Mouse (Mus musculus) cerebellum, adult (tissue): Measurements from ENCODE around the gene Lgr5.

Experiments
- ATAC-seq: cut with Nextera tagmentation; 2 replicates; pipeline ENCODE4 v1.9.2; 2017; ENCODE audit warnings: mild to moderate bottlenecking, moderate library complexity, mixed read lengths; ENCODE audit not compliant: insufficient number of reproducible peaks, low FRiP score, low TSS enrichment

Gene Lgr5

DNA sequence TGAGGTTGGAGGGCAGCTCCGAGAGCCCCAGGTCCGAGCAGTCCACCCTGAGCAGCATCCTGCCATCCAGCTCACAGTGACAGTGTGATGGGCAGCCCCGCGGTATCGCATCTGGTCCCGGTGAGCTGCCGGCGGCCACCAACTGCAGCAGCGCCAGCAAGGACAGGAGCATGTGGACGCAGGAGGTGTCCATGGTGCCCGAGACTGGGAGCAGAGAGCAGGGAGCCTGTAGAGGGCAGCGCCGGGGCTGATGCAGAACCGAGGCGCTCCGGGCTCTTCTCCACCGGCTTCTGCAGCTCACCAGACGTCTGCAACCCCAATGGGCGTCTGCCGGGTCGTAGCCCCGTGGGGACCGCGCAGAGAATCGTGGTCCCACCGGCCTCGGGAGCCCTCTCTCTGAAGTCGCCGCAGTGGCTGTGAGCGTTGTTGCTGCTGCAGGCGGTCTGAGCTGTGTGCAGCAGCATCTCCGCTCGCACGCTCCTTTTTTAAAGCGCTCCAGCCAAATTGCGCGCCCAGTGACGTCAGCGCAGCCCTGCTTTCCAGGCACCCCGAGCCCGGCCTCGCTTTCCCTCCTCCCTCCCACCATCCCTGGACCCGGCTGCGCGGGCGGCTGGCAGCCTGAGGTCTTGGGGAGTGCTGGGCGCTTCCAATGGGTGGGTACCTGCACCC, at the start of gene Lgr5:
Gene Lgr5, minus strand, starts transcription at position 480 of the 669 bp plus-strand sequence.
- peak; percentile 91 for ATAC-seq

DNA sequence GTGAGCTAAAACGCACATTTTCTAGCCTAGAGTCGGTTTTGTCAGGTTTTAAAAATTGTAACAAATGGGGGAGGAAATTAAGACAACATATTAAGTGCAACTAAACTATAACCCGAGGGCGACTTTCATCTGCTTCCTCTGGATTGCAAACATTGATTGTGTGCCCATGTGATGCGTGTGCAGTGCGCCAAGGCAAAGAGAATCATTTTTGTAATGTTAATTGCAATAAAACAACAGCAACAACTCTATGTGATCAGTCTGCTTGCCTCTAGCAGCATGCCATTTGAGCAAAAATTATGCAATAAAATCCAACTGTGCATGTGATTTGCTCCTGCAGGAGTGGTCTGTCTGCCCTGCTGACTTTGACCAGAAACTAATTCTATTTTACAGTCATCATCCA, 39.1 kb upstream of the Lgr5 start:
- ATAC-seq: no peak

DNA sequence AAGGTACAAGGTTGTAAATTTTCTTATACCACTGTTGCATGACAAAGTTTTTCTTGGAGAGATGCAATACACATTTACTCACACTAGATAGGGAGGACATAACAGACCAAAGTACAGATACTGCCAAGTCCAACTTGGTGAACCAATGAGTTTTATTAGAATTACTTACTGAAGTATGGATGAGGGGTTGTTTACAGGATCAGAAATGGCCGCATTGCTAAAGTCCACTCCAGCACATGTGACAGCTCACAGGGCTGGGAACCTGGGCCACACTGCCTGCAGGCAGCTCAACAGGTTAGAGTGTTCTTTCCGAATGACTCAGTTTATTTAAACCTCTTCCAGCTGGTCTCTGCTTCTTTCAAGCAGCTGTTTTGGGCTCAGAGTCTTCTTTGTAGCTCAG, 37.4 kb upstream of the Lgr5 start:
- no peak for ATAC-seq

DNA sequence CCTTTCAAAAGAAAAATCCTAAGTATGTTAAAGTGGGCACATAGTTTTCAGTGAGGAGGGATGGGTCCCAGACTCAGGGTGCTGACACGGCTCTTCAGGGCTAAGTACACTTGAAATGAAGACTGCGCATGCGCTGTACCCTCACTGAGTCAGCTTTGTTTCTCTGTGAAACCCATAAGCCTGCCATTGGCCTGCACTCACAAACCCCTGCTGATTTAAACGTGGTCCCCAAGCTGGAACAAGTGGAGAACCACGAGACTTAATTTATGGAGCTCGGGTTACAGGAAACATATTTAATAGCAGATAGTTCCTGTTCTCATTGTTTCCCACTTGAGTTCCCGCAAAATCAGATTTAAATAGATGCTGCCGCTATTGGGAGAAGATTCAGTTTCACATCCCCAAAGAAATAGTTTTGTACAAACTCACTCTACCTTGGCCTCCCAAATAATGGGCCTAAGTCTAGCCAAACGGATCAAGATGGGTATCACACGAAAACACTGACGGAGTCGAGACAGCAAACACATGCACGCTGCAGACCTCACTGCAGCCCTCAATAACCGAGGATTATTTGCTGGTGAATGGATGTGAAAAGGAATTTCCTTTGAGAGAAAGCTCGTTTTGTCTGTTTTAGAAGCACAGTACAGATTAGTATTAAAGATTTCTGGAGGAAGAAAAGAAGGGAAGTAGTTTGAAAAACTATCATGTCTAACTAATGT, 36.5 kb upstream of the Lgr5 start:
- ATAC-seq: no peak

DNA sequence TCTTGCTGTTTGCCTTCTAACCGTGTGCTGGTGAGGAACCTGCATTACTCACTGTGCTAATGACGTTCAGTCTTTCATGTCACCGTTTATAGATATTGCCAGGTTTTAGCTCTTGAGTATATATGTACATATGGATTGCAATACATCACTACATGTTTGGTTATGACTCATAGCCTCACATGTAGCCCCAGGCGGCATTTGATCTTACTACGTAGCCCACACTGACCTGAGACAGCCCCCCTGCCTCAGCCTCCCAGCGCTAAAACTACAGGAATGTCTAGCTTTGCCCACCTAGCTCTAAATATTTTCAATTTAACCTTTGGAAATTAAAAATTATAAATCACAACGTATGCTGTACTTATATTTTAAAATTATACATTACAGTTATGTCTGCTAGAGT, 35.9 kb upstream of the Lgr5 start:
- ATAC-seq: no peak

DNA sequence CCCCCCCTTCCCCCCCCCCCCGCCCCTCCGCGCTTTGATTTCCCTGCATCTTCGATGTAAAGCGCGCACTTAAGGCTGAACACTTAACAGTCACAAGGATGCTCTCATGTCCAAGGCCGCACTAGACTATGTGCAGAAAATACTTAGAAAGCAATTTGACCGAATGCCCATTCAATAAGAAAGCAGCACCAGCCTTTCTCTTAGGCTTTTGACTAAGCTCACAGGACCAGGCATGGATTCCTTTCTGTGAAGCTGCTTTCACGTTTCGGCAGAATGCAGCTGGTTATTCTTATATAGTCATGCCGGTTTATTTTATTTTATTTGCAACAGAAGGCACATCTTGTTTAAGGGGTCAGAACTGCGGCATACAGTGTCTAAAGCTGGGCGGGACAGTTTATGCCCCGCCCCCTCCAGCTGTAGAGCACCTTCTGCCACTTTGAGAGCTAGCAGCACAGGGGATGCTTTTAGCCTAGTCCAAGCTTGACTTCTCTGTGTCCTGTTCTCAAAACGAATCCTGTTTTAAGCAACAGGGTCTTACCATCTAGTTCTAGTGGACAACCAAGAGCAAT, 30.8 kb upstream of the Lgr5 start:
- peak; percentile 61 for ATAC-seq

DNA sequence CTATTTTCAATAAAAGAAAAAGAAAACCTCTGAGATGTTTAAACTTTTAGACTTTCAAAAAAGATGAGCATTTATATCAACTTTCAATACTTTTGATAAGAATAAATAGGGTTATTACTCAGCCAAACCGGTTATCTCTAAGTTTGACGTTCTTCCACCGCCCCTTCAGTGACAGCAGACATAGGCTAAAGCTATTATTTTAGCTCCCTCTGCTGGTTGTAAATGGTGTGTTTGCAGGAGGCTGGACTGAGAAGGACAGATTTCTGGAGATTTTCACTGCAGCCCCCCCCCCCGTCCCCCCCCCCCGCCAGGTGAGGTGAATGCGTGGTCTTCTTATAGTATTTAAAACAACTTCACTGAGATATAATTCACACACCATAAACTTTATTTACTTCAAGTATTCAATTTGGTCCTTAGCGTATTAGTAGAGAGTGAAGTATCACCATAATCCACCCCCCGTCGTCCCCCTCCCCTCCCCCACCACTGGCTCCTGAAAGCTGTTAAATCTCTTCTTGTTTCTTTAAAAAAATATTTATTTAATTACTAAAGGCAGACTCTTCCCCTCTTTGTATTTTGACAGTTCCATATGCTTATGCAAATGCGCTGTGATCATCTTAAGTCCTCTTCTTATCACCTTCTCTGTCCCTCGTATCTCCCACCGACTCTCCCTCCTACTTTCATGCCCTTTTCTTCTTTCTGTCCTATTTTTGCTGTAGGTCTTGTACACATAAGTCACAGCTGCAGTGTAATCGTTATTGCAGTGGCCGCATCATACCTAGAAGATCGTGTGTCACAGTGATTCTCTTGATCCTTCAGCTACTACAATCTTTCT, 30.1 kb upstream of the Lgr5 start:
- peak; percentile 82 for ATAC-seq

DNA sequence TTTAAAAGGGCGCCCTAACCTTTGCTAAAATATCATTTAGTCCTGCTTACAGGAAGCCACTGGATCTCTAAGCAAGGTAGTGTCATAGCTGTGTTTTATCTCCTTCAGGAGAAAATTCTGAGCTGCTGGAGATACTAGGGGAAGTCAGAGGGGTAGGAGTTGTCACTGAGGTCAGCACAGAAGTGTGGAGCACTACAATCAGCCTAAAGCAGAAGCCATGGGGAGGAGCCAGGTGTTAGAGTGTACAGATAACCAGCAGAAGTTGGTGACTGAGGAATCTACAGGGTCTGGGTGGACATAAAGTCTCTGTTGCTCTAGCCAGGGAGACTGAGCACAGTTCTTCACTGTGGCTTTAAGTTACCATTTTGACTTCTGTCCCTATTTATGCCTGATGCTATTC, 8.2 kb upstream of the Lgr5 start:
- no peak for ATAC-seq

DNA sequence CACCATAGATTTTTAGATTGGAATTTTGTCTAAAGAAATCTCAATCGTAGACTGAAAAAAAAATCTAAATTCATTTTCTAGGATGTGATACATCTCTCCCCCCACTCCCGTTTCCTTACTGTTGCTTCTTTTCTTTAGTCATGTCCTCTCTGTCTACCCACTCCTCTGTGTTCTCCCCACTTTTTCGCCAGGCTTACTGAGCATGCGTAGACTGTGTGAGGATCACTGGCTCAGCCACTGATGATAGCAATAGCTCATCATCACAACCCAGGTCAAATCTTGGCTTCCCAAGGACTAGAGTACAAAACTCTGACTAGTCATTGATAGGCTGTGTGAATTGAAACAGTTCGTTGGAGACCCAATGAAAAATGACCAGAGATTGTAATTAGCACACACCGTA, 6.1 kb upstream of the Lgr5 start:
- no peak for ATAC-seq

DNA sequence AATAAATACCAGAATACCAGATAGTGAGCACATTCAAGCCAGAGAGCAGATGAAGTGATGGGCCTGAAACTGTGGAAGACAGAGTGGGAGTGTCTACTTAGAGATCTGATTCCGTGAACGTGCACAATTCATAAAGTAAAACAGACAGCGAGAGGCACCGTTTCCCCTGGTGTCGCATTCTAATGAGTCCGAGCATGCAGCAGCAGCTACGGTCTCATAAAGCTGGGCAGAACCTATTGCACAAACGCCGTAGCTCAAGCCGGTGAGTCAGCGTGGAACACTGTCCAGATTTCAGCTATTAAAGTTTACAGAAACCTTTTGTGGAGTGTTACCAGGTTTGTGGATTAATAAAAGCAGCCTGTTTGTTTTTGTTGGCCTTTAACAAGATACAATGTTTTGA, 5.6 kb upstream of the Lgr5 start:
- no peak for ATAC-seq

DNA sequence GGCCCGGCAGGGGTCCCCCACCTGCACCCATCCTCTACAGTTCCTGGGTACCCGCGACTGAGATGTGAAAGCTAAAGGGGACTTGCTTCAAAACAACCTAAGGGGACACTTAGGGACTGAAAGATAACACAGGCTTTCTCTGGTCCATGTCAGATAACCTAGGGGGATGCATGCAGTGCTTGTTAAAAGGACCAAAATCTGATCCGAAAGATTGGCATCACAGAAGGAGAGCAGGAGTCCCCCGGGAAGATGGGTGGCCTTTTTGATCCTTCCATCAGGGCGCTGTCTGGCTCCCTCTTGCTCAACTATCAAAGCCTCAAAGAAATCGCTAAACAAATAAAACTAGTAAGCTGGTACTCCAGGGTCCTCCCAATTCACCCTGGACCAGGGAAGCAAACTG, 399 bp upstream of the Lgr5 start:
- no peak for ATAC-seq

DNA sequence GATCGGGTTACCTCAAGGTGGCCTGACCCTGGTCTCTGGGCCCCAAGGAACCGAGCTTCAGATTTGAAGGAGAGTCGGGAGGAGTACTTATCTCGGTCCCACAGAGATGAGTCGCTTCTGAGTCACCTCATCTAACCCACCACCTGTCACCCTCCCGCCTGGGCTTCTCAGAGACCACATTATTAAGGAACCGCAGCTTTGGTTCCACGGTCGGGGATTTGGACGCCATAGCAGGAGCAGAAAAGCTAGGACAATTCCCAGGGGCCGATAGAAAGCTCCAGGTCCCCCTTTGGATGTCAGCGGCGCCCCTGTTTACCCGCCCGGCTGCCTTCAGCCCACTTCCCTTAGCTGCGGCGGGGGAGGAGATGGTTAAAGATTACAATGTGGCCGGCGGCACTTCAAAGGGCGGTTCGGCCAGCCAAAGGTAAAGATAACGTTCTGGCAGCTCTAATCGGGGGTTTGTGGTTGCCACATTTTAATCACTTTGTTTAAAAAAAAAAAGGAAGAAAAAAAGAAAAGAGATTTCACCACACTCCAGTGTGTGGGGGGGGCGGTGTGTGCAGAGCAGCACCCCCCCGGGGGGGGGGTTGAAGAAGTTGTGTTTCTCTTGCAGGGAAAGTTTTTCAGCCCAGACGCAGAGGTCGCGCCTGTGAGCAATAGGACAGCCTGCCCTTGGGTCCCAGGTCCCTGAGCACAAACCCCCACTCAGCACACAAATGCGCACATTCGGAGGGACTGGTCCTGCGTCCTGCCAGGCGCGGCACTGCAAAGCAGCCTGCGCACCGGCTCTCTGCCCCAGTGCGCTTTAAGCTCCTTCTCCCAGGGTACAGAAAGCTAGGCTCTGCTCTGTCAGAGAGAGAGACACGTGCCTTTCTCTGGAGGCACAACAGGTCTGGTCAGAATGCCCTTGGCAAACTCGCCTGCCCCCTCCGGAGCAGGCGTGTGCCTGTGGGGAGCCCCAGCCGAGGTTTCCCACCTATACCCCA, 1.0 kb downstream of the Lgr5 start:
- ATAC-seq: peak; percentile 67

DNA sequence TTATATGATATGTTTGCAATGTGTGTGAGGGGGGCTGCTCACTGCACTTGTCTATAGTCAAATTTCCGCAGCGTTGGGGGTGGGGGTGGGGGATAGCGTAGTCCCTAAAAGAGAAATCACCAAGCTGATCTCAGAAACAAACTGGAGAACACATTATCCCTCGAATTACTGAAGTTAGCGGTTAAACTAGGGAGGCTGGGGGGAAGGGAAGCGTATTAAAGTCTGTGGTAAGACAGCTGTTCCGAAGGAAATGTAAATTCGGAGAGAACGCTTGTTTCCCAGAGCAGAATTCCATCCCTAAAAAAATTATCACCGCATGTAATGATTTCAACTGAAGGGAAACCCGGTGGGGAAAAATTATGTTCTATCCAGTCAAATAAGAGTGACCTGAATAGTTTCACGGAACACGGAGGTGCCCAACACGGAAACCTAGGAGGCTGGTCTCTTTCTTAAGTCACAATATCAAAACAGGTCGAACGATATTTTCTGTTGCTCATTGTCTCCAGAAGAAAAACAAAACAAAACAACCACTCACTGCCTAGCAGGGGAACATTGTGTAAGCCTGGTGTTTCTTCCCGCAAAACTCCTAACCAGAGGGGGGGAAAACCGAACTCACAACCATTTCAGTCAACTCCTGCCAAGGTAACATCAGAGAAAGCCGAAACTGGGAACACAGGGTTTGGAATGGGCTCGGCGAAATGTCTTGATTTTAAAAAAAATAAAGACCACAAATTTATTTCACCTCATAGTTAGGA, 1.9 kb downstream of the Lgr5 start:
- ATAC-seq: no peak

DNA sequence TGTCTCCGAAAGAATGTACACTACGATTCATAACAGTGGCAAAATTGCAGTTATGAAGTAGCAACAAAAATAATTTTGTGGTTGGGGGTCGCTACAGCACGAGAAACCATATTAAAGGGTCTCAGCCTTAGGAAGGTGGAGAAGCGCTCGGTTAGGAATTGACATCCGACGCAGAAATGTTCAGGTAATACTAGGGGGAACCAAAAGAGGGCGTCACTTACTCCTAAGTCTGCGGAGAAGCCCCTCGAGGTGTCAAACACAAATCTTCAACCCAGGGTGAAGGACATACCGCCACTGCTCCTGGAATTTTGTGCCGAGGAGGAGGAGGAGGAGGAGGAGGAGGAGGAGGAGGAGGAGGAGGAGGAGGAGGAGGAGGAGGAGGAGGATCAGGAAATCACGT, 2.9 kb downstream of the Lgr5 start:
- no peak for ATAC-seq

DNA sequence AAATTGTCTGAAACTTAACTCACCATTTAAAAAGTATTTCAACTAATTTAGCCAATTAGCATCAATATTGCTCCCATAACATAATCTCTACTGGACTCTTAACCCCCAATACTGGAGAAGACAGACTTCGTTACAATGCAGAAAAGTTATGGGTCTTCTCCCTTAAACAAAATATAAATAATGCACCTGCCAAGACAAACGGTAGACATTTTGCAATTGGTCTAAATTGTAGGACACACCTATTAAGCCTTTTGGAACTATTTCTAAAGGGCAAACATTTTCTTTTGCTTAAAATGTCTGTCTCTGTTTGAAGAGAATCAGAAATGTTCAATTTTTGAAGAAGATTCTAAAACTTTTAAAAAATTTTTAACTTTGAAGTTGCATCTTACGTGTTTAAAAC, 4.5 kb downstream of the Lgr5 start:
- ATAC-seq: no peak

DNA sequence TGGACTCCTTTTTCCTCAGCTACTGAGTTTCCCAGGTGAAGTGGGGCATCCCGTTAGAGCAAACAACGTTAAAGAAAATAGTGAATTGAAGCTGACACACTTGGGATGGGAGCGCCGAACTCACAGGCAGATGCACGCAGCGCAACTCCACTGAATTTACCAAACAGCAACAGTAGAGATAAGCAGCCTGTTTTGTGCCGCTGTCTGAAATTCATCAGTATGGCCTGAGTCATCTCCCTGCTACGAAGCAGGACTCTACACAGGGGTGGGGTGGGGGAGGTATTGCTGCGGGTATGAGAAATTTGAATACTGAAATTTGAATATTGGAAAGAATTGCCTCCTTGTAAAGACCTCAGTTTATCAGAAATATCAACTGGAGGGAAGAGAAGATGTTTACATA, 5.6 kb downstream of the Lgr5 start:
- ATAC-seq: no peak

DNA sequence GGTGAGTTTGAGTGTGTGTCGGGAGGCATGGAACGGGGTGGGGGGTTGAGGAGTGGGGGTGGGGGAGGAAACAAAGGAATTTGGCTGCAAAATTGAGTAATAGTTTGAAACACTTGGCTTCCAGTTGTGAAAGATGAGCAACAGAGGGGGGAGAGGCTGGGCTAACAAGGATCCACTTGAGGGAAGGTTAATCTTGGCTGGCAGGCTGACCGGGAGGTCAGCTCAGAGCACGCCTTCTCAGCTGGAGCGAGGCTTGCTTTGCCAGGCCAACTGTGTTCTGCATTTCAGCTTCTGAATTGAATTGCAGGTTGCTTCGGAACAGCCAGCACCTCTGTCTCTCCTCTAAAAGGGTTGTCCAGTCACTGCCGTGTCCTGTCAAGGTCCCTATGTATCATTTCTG, 8.1 kb downstream of the Lgr5 start:
- no peak for ATAC-seq

DNA sequence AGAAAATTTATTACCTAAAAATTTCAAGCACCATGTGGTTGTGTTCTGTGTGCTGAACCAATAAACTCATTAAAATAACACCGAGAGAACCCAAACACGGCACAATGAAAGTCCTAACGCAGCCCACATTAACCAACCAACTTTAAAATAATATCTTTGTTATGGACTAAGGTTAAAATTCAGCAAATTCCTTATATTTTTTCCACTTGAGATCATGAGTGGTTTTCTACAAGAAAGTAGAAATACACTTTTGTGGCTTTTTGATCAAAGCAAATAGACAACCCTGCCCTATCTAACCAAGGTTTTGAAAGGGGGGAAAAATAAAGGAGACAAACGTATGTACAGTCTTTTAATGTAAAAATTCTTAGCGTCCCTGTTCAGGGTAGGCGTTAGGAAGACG, 8.5 kb downstream of the Lgr5 start:
- no peak for ATAC-seq

DNA sequence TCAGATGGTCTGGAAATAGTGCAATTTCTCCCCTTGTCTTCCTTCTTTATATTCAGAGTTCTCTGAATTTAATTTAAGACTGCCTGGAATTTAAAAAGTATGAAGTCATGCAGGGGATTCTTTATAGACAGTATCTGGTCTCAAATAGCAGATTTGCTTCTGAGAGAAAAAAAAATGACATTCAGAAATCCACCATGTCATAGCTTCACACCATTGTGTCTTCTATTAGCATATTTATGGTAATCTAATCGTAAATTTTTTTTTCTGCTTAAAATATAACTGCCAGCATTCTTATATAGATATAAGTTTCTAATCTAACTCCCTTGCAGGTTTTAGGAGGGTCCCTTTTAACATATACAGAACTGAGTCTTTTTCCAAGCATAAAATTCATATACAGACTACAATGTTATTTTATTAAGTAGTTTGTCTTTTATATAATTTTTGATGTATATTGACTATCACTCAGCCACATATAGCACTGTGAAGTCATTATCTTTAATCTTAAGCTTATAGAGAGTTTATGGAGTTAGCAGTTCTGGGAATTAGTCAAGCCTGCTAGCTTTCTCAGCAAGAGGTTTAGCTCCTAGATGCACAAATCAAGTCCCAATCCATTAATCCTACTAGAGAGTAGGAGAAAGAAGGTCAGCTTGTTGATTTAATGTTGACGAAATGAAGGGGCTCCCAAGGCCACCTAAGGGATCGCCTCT, 15.7 kb downstream of the Lgr5 start:
- no peak for ATAC-seq
